Mouse (Mus musculus) heart, embryonic 14.5 days (tissue): ENCODE data around the gene Akr1e1. TPM values are rescaled to one million over a fixed set of nuclear protein-coding genes. Genes with fewer than 3 reads are reported as not detected.
"Not testable (repeated sequence)": the region's sequence is repeated elsewhere in the genome, so short reads cannot be mapped to it uniquely, and the experiment has no call there.

Experiments
- ATAC-seq: fragments of 200-750 bp; cut with Nextera tagmentation; 2 replicates; pipeline ENCODE4 v1.8.0; 2017; ENCODE audit warnings: low read depth, moderate TSS enrichment; ENCODE audit not compliant: insufficient number of reproducible peaks, insufficient read depth, low FRiP score
- H3K27ac ChIP-seq, 2 experiments: fragments of 200-500 bp in 1 of 2; fragments of 300-500 bp in 1 of 2; sonication (generic) in 1 of 2; replicated peaks in 1 of 2; 2 replicates each; pipeline ENCODE4 v1.5.1; 2012 to 2014; ENCODE audit warnings: low read depth in 2 of 2, low read length in 2 of 2, control low read depth in 1 of 2, mild to moderate bottlenecking in 1 of 2, mixed read lengths in 1 of 2; ENCODE audit not compliant: control insufficient read depth in 1 of 2, insufficient read depth in 1 of 2
- H3K27me3 ChIP-seq: fragments of 300-500 bp; sonication (generic); 2 replicates; pipeline ENCODE4 v1.6.1; 2014; ENCODE audit warnings: mild to moderate bottlenecking, low read length, control low read depth; ENCODE audit not compliant: control insufficient read depth, insufficient read depth
- H3K36me3 ChIP-seq: fragments of 300-500 bp; sonication (generic); 2 replicates; pipeline ENCODE4 v1.6.1; 2014; ENCODE audit warnings: mild to moderate bottlenecking, control low read depth, low read length, mixed read lengths; ENCODE audit not compliant: control insufficient read depth, insufficient read depth
- H3K4me1 ChIP-seq, 2 experiments: fragments of 200-500 bp in 1 of 2; fragments of 300-500 bp in 1 of 2; sonication (generic) in 1 of 2; 2 replicates each; pipeline ENCODE4 v1.6.1; 2012 to 2014; ENCODE audit warnings: low read length in 2 of 2, control low read depth in 1 of 2, mixed read lengths in 1 of 2; ENCODE audit not compliant: control insufficient read depth in 2 of 2, insufficient read depth in 2 of 2
- H3K4me2 ChIP-seq: fragments of 300-500 bp; sonication (generic); 2 replicates; pipeline ENCODE4 v1.6.1; 2014; ENCODE audit warnings: mild to moderate bottlenecking, low read length
- H3K4me3 ChIP-seq, 2 experiments: fragments of 200-500 bp in 1 of 2; fragments of 300-500 bp in 1 of 2; sonication (generic) in 1 of 2; 2 replicates each; pipeline ENCODE4 v1.5.1; 2012 to 2014; ENCODE audit warnings: low read length in 2 of 2, mild to moderate bottlenecking in 2 of 2, control low read depth in 1 of 2, low read depth in 1 of 2, moderate library complexity in 1 of 2; ENCODE audit not compliant: control insufficient read depth in 1 of 2, insufficient read depth in 1 of 2
- H3K9ac ChIP-seq: fragments of 300-500 bp; sonication (generic); 2 replicates; pipeline ENCODE4 v1.6.1; 2014; ENCODE audit warnings: mild to moderate bottlenecking, low read length
- H3K9me3 ChIP-seq: fragments of 300-500 bp; sonication (generic); 2 replicates; pipeline ENCODE4 v1.6.1; 2016; ENCODE audit warnings: low read length, control low read depth; ENCODE audit not compliant: control insufficient read depth
- WGBS: fragments of 180-500 bp; shearing (Covaris S2); extraction: QIAGEN DNeasy Blood & Tissue Kit; methylation state at CpG from one replicate; pipeline ENCODE4 v1.1.7; 2014; 5-methylcytosine and 5-hydroxymethylcytosine counted together
- polyA plus RNA-seq: library from polyadenylated mRNA; unstranded; fragments of >200 nt; fragmentation: Nextera tagmentation; extraction: Ambion mirVana; gene quantifications from 2 replicates; pipeline ENCODE4 v1.2.1, GENCODE M21; 2014

The Akr1e1 gene
- polyA plus RNA-seq, 1 experiment from 2014 or later = 49.5 TPM

DNA sequence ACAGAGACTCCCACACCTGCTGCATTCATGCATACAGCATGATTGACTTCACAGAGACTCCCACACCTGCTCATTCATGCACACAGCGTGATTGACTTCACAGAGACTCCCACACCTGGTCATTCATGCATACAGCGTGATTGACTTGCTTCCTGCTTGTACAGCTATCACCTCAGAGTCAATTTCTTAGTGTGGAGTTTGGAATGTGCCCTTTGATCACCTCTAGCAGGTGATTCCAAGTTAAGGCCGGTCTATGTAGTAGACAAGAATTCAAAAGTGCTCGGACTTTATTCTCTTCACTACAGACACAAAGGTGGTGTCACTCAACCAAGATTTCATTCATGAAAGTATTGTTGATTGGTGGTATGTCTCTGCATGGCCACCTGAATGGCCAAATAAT lies 2.2 kb downstream of the Akr1e1 start:
- no peak for ATAC-seq
- no peaks in the 10 kb centered on the region for H3K9me3 ChIP-seq
- no peak overlapping the region for H3K27ac ChIP-seq
- no peak overlapping the region for H3K9ac ChIP-seq
- H3K4me3 ChIP-seq = no peak overlapping the region
- H3K27me3 ChIP-seq = no peaks in the 10 kb centered on the region
- H3K4me1 ChIP-seq = peaks cover 2 to 4% of the 10 kb centered on the region in 2 experiments; a peak in 1 of 4 replicates
- H3K36me3 ChIP-seq = peaks cover 10% of the 10 kb centered on the region; the same call in 1 of the 2 replicates
- 87% methylated on average over 4 of the region's 4 CpGs for WGBS
- no peak overlapping the region for H3K4me2 ChIP-seq

DNA sequence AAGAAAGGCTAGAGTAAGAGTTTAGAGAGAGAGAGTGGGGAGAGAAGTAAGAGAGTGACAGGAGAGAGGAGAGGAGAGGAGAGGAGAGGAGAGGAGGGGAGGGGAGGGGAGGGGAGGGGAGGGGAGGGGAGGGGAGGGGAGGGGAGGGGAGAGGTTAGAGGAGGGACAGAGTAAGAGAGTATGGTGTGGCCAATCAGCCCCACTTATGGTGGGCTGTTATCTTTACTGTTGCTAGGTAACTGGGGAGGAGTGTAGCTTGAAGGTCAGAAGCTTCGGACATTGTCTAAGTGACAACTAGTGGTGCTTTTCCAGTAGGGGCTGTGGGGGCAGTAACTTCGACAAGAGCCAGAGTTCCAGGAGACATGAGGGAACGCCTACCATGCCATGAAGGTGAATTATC lies 5.5 kb downstream of the Akr1e1 start:
- not testable (repeated sequence) for H3K9me3 ChIP-seq, H3K27ac ChIP-seq, H3K4me2 ChIP-seq, H3K9ac ChIP-seq, ATAC-seq, H3K4me1 ChIP-seq, H3K4me3 ChIP-seq, H3K27me3 ChIP-seq
- WGBS = 33% methylated on average over 3 of the region's 3 CpGs
- H3K36me3 ChIP-seq = peaks cover 43% of the 10 kb centered on the region

DNA sequence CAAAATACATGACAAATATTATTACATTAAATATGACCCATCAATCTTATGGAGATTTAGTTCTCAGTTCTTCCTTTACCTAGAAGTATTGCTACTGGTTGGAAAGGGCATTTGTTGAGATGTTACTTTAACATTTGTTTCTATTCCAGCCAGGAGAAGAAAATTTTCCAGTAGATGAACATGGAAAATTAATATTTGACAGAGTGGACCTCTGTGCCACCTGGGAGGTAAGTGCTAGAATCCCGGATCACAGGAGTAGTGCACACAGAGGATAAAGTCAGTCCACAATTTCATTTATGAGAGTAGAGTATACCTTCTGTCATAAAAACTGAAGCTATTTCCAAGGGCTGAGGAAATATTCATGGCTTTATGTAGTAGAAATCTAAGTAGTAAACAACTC lies 32.1 kb downstream of the Akr1e1 start:
- Histone ChIP-seq H3K9ac (no peak overlapping the region), H3K27me3 (no peaks in the 10 kb centered on the region), H3K4me3 (no peak overlapping the region), H3K36me3 (no peaks in the 10 kb centered on the region), H3K4me1 (no peaks in the 10 kb centered on the region), H3K4me2 (no peak overlapping the region), H3K9me3 (no peaks in the 10 kb centered on the region), H3K27ac (no peak overlapping the region)
- 72% methylated on average over 1 of the region's 1 CpGs for WGBS
- ATAC-seq = no peak

DNA sequence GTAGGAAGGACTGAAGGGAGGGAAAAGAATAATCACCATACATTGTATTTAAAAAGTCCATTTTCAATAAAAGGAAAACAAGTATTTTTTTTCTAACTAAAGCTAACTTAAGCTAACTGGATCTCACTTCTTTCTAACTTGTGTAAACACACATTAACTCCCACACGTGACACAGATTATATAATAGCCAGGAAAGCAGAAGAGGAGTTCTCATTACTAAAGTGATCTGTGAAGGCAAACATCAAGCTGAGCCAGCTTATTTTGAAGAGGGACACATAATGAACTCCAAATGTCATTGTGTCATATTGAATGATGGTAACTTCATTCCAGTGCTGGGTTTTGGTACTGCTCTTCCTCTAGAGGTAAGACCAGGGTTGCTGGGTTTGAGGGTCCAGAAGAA lies 35.1 kb downstream of the Akr1e1 start, which contains the start of gene Akr1c21:
Gene Akr1c21 (plus strand): TSS at position 205 of the 400 bp plus-strand sequence.
- 58% methylated on average over 1 of the region's 1 CpGs for WGBS
- no peak for ATAC-seq
- H3K9ac ChIP-seq = no peak within 1 kb of the TSS
- no peak within 1 kb of the TSS for H3K4me2 ChIP-seq
- no peaks in the 10 kb centered on the region for H3K4me1 ChIP-seq
- H3K27ac ChIP-seq = no peak within 1 kb of the TSS
- no peaks in the 10 kb centered on the region for H3K36me3 ChIP-seq
- H3K4me3 ChIP-seq = no peak within 1 kb of the TSS
- no peaks in the 10 kb centered on the region for H3K27me3 ChIP-seq
- H3K9me3 ChIP-seq = no peaks in the 10 kb centered on the region

DNA sequence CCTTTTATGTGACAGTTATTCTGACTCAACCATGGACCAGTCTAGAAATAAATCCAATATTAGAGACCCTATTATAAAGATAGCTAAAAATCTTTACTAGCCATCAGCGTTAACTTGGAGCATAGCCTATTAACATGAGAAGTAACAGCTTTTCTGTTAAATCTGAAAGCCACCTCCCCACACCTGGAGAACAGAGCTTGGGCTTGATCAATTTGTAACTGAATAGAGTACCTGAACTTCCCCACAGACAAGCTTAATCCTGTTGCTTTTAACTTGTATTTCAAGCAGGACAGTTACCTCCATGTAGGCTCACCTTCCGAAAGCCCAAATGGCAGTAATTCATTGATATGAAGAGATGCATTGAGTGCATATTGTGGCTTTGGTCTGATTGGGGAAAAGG lies 43.0 kb downstream of the Akr1e1 start:
- no peak overlapping the region for H3K4me2 ChIP-seq

DNA sequence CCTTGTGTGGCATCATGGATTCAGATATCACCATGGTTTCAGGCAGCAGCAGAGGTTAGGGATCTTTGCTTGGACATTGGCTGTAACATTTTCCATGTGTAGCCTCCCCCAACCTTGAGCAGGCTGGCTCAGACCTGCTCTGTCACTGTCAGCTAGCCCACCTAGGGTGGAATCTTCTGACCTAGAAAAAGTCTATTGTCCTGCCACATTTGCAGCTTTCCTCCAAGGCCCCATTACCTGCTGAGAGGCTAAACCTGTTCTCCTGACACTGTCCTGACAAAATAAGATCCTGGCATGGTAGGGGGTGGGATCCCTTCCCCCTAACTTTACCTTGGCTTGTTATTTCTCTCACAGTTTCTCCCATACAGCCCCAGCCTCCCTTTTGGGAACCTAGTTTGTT lies 48.5 kb downstream of the Akr1e1 start:
- H3K36me3 ChIP-seq = no peaks in the 10 kb centered on the region
- H3K4me3 ChIP-seq = no peak overlapping the region
- no peaks in the 10 kb centered on the region for H3K4me1 ChIP-seq
- H3K27ac ChIP-seq = no peak overlapping the region
- no peaks in the 10 kb centered on the region for H3K9me3 ChIP-seq
- H3K9ac ChIP-seq = no peak overlapping the region
- no peaks in the 10 kb centered on the region for H3K27me3 ChIP-seq
- H3K4me2 ChIP-seq = no peak overlapping the region
- no peak for ATAC-seq

More for the DNA sequence above, 43.0 kb downstream of the Akr1e1 start:
- Histone ChIP-seq H3K27me3 (no peaks in the 10 kb centered on the region), H3K4me3 (no peak overlapping the region), H3K4me1 (no peaks in the 10 kb centered on the region), H3K9me3 (no peaks in the 10 kb centered on the region), H3K27ac (no peak overlapping the region), H3K36me3 (no peaks in the 10 kb centered on the region), H3K9ac (no peak overlapping the region)
- 80% methylated on average over 2 of the region's 2 CpGs for WGBS
- ATAC-seq = no peak

DNA sequence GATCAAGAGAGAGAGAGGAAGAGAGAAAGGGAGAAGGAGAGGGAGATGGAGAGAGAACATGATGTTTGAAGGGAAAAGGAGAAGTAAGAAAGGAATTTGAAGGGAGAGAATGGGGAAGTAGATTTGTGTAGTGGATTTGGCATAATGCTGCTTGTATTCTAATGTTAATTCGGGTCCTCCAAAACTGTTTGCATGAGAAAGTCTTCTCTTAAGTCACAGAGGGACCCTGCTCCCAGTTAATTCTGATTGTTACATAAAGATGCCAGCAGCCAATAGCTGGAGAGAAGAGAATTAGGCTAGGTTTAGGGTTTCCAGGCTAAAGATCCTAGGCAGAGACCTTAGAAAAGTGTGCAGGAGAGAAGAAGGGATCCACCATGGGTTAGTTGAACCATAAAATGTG lies 49.8 kb downstream of the Akr1e1 start:
- WGBS = 58% methylated on average over 1 of the region's 1 CpGs
- Histone ChIP-seq H3K4me2 (no peak overlapping the region), H3K4me3 (no peak overlapping the region), H3K4me1 (no peaks in the 10 kb centered on the region), H3K27ac (no peak overlapping the region), H3K9ac (no peak overlapping the region), H3K36me3 (no peaks in the 10 kb centered on the region), H3K9me3 (no peaks in the 10 kb centered on the region), H3K27me3 (no peaks in the 10 kb centered on the region)
- no peak for ATAC-seq
